Mouse (Mus musculus) liver, postnatal 0 days (tissue): ENCODE results near the gene Chrd.
A peak's percentile ranks its signal among the peaks of the same experiment; 100 is the strongest.

Experiments
- CTCF ChIP-seq: sonication (generic); IDR thresholded peaks from 2 replicates; pipeline ENCODE4 v1.5.1; 2016; ENCODE audit warnings: antibody characterized with exemption, low read depth
- EP300 ChIP-seq: IDR thresholded peaks from 2 replicates; pipeline ENCODE4 v1.6.1; 2016; ENCODE audit warnings: antibody characterized with exemption, low read depth, mild to moderate bottlenecking

GRCm38 (mm10) chr16:20717181-20717977 is 15.5 kb upstream of the Chrd start, which contains the start of the genes Polr2h and Clcn2:
- TF ChIP-seq CTCF (peak; percentile 93), EP300 (peak; percentile 74; the same call in 1 of the 2 replicates)
